Mouse (Mus musculus): ENCODE results near the gene Cpvl.

DNA sequence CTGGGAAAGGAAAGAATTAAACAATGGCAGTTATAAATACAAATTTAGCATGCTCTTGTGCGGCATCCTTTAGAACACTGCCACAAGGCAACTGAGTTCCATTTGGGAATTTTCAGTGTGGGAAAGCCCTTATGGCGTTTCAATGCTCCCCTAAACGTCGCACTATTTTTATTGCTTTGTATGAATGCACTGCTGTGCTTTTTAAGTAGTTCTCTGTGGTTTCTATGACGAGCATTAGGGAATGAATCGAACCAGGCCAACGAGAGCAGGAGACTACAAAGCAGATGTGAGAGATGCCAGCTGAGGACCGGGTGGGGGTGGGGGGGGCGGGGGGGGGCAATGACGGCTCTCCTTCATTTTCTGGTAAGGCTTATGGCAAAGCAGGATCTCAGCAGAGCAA lies 96.8 kb downstream of the Cpvl start:
- TF ChIP-seq POLR2A (IDR thresholded peaks at IDR 0.05; ENCODE audit: borderline replicate concordance, insufficient read depth, low read length) (no peak), CTCF (IDR thresholded peaks at IDR 0.05; ENCODE audit: borderline replicate concordance, insufficient read depth, low read depth, low read length) (no peak)
